Mouse (Mus musculus) gastrocnemius, postnatal 36 days (tissue): Measurements from ENCODE around the gene Clca3a2. TPM values are rescaled to one million over a fixed set of nuclear protein-coding genes. Genes with fewer than 3 reads are reported as not detected.
"Not testable (repeated sequence)": the region's sequence is repeated elsewhere in the genome, so short reads cannot be mapped to it uniquely, and the experiment has no call there.

Experiments
- DNase-seq, 2 experiments: peaks; one replicate each; pipeline ENCODE4 v3.0.0; 2022
- intact Hi-C: fragments of 180-260 bp; cut with DNase I; formaldehyde crosslinking; loops from one replicate; pipeline ENCODE4 v1.15.1; 2025
- total RNA-seq, 2 experiments: library from RNA; stranded (reverse); gene quantifications; 2 replicates each; pipeline ENCODE4 v1.2.3; 2021

Clca3a2 gene
- total RNA-seq, 2 experiments from 2014 or later = not detected

DNA sequence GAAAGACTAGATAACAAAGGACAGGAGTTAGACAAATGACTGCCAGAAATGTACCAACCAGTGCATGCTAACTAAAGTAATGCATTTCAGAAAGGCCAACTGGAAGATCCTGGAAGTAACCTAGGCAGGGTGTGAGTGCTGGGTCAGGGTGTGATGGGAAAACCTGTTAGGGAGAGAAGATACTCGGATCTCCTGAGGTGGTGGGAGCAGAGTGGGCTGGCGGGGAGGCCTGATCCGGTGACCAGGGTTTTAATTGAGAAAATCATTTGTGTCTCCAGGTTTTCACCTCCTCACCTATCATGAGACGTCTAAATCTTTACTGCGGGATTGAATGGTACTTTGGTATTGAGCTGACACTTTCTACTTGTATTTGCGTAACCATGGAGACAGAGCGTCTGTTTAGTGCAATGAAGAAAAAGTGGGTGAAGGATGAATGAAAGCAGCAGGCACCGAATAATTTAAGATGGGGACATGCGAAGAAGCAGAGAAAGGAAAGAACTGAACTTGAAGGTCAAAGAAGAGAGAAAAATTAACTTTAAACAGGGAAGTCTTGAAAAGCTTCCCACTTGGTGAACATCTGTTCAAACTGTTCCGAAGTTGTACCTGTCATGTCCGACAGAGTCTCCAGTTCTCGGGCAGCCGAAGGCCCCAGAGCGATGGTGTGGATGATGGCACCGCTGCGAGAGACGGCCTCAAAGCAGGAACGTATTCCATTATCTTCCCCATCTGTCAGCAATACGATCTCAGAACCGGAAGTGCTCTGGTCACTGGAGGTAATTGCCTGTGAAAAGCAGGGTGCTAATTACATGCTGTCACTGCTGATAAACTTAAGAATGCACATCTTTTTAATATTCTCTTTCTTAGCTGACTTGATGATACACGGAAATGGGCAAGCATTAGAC lies 70.0 kb downstream of the Clca3a2 start:
- DNase-seq, intact Hi-C loops: not testable (repeated sequence)

DNA sequence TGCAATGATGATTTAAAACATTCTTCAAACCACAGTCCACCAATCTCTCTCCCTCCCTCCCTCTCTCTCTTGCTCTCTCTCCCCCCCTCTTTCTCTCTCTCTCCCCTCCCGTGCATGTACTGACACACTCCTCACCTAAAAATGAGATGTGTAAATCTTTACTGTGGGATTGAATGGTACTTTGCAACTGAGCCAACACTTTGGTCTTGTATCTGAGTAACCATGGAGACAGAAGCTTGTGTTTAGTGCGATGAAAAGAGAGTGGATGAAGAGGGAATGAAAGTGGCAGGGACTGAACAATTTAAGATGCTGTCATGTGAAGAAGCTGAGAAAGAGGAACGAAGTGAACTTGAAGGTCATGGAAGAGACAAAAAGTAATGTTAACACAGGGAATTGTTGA lies 71.6 kb downstream of the Clca3a2 start:
- DNase-seq, intact Hi-C loops: not testable (repeated sequence)

Other genes with a start within 250 kb of the Clca3a2 start
- 10 to 100 TPM; 10.5 to 12.0 TPM for gene Hs2st1, start 249.3 kb downstream of the Clca3a2 start, total RNA-seq
- 100 to 1,000 TPM in 1 of 2 experiments, 10 to 100 TPM in 1; 98.7 to 111 TPM for gene Selenof, start 249.2 kb downstream of the Clca3a2 start, total RNA-seq
- gene Sh3glb1, start 99.2 kb downstream of the Clca3a2 start, total RNA-seq = 100 to 1,000 TPM; 303 to 325 TPM
- gene Clca3a1, start 58.5 kb downstream of the Clca3a2 start, total RNA-seq = under 1 TPM in 1 of 2 experiments, not detected in 1; 0.15 TPM
- not detected for gene Clca3b, start 29.9 kb upstream of the Clca3a2 start, total RNA-seq
- not detected for gene Clca4b, start 113.0 kb upstream of the Clca3a2 start, total RNA-seq
- gene Clca4a, start 155.6 kb upstream of the Clca3a2 start, total RNA-seq = not detected
- not detected for gene Clca1, start 213.3 kb upstream of the Clca3a2 start, total RNA-seq